Mouse (Mus musculus): ENCODE measurements around the gene P4hb.

DNA sequence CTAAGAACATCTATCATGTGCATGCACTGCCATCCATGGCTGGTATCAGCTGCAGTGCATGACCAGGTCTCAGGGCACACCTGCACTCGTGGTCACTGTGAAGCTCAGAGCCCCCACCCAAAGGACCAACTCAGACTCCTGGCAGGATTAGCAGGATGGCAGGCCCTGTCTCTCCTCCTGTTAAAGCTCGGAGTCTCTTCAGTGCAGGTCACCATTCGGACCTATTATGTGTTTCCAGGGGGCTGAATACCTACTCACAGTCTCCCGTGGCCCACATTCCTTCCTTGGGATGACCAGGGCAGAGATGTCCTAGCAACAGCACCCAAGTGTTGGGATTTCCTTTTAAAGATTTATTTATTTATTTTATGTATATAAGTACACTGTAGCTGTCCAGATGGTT is 55.9 kb downstream of the P4hb start:
- TF ChIP-seq CTCF (IDR thresholded peaks at IDR 0.05; ENCODE audit: low read depth, low read length) (no peak), POLR2A (IDR thresholded peaks at IDR 0.05; ENCODE audit: insufficient read depth, low read length) (no peak)
